Mouse (Mus musculus): ENCODE results near the gene Slc12a6.
A peak's percentile ranks its signal among the peaks of the same experiment; 100 is the strongest.

Slc12a6 gene

DNA sequence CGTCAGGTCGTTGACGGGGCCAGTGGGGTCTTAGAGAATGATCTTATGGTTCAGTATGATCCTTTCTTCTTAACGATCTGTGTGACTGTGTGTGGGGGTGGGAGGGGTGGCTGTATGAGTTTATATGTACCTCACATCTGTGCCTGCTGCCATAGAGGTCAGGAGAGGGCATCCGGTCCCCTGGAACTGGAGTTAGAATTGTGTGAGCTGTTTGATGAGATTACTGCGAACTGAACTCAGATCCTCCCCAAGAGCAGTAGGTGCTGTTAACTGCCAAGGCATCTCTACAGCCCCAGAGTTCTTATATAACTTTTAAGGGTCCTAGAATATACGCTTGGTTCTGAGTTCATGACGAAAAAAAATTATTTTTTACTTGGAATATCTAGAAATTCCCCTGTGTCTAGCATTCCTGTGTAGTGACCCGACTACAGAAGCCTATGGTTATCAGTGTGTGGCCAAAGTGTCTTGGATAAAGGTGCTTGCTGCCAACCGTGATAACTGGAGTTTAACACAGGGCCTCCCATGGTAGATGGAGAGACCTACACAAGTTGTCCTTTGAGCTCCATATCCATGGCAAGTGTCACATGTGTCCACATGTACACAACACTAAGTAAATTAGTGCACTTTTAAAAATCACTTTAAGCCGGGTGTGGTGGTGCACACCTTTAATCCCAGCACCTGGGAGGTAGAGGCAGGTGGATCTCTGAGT is 62.6 kb downstream of the Slc12a6 start:
- DNase-seq (ENCODE audit: low spot score), result no peak

DNA sequence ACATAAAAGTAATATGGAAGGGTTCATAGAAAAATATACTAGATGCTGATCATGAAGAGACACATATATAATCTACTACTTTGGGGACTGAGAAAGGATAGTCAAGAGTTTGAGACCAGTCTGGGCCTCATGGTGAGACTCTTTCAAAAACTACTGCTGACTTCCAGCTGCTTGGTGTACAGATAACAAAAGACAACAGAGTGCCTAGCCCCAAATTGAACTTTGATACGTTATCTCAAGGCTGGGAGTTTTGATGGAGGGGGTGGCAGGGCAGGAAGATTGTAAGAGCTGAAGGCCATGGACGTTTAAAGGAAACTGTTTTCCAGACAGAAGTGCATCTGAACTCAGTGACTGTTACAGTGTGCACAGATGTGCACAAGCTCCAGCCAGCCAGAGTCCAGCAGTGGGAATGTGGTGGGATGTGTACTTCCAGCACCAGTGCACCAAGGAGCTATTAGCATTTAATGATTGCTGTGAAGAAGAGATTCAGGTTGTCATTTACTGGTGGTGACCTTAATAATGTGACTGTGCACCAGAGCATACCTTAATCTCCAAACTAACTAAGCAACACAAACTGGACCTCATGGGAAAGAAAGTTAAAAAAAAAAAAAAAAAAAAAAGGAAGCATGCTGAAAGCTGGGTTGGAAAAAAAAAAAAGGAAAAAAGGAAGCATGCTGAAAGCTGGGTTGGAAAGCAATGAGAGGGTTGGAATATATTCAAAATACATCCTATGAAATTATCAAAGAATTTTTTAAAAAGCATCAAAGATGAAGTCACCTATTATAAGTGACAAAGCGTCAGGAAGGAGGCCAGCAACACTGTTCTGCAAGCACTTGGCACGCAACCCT is 66.7 kb downstream of the Slc12a6 start:
- no peak for DNase-seq (ENCODE audit: low spot score)

DNA sequence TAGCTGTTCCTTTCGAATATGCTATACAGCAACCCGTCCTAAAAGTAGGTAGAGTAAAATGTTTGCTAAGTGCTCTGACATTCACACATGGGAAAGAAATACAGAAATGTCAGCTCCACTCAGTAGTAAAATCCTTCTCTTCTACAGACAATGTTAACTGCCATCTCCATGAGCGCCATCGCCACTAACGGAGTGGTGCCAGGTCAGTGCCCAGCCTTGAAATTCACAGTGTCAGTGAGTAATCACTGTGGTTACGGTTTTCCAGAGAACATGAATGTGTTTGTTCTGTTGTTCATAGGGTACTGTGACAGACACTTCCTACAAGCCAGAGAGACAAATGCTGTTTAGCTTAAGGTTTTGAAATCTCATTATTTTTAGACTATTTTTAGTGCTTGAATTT is 71.6 kb downstream of the Slc12a6 start:
- no peak for DNase-seq (ENCODE audit: low spot score)

DNA sequence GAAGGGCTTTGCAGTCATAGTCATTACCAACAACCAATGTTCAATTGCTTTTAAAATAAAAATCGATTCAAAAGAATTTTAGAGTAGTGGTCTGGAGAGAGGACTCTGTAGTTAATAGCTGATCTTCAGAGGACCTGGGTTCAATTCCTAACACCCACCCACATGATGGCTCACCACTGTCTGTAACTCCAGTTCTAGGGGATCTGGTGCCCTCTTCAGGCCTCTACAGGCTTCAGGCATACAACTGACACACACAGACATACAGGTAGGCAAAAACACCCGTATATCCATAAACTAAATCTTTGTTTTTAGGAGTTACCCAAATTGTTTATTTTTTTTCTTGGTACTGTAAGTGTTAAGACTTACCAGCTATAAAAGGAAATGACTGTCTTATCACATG is 74.1 kb downstream of the Slc12a6 start:
- no peak for DNase-seq (ENCODE audit: low spot score)

DNA sequence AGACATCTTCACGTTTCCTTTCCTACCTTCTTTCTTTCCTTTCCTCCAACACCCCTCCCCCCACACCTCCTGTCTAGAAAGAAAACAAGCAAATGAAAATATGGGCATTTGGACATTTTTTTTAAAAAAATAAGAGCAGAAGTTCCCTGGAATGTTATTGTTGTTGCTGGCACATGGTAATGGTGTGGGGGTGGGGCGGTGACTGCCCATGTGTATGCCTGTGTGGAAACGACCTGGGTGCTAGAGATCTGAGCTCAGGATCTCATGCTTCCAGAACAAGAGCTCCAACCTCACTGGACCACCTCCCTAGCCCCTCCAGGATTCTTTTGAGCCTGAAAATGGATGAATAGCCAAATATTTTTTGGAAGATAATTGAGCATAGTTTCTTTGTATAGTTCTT is 75.5 kb downstream of the Slc12a6 start:
- DNase-seq (ENCODE audit: low spot score), result no peak

DNA sequence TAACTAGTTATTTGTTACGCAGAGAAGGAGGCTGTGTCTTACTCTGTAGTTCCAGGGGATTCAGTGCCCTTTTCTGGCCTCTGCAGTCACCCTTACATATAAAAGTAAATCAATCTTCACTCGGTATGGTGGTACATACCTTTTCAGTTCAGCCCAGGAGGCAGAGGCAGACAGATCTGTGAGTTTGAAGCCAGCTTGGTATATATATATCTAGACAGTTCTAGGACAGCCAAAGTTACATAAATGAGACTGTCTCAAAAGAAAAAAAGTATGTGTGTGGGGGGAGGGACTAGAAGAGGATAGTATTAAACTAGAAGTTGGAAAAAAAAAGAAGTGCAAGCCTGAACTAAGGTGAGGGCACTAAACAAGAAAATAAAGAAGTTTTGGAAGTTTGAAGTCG is 82.6 kb downstream of the Slc12a6 start:
- no peak for DNase-seq (ENCODE audit: low spot score)

DNA sequence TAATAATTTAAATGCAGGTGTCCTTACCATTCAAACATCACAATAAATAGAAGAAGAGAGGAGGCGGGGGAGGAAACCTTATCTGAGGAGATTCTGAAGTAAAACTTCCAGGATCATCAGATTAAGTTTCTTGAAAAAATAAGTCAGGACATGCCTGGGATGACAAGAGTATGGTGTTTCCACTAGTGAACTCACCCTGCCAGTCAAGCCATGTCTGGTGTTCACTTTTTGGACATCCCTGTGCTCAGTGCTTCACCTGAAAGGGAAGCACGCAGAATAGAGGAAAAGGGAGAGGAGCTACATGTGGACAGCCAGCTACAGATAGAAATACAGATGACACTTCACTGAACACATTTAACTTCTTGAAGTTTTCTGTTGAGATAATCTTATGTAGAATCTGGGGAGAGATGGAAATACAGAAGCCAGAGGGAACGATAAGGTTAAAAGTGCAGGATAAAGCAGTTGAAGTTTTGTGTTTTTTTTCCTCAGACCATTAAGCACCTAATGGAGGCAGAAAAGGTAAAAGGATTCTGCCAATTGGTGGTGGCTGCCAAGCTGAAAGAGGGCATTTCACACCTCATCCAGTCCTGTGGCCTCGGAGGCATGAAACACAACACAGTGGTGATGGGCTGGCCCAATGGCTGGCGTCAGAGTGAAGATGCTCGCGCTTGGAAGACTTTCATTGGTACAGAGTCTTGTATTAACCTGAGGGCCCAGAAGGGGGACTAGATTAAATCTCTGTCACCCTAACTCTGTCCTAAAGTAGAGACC is 88.2 kb downstream of the Slc12a6 start:
- no peak for DNase-seq (ENCODE audit: low spot score)

DNA sequence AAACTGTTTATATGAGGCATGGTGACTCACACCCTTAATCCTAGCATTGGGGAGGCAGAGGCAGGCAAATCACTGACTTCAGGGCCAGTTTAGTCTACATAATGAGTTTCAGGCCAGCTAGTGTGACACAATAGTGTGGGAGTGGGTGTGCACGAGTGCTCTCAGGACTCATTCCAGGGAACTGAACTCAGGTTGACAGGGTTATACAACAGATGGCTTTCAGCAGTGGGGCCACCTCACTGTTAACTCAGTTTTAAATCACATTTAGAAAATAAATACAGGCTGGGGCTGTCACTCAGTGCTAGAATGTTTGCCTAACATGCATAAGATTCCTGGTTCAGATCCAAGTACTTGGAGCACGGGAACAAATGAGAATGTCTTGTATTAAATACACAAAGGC is 94.0 kb downstream of the Slc12a6 start:
- no peak for DNase-seq (ENCODE audit: low spot score)

DNA sequence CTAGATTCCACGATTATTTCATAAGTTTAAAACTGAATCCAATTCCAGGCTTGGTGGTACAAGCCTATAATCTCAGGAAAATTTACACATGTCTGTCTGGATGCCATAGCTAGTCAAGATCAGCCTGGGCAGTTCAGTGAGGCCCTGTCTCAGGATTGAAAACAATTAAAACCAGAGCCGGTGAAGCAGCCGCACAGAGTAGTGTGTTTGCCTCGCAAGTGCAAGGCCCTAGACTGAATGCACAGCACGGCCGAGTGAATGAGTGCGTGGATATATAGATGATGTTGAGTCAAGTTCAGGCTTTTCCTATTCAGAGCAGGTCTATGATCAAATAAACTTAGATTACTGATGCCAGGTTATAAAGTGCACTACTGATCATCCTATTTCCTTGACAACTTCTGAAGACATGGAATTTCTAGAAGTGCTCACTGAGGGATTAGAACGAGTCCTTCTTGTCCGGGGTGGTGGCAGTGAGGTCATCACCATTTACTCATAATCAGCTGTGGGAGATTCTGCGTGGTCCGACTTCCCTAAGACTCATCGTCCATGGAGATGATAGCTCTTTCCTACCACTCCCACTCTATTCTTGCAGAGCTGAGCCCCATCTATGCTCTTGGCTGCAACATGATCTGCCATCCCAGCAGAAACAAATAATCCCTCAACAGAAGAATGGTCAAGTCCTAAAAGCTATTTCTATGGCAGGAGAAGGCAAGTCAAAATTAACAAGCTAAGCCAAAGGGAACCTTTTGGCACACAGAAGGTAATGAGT is 94.6 kb downstream of the Slc12a6 start:
- DNase-seq (ENCODE audit: low spot score), result no peak

DNA sequence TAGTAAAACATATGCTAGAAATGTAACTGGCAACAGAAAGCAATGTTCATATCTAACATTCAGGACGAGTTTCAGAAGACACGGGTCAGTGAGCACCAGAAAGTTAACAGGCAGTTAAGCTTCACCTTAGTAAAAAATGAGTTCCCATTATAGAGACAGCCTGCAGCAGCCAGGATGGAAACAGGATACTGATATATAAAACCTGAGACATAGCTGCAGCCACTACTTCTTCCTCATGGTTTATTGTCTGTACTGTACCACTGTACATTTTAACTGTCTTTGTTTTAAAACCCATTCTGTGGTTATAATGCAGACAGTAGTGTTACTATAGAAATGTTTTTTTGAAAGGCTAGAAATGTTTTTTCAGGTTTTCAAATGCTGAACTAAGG is 95.2 kb downstream of the Slc12a6 start:
- DNase-seq (ENCODE audit: low spot score), result no peak

DNA sequence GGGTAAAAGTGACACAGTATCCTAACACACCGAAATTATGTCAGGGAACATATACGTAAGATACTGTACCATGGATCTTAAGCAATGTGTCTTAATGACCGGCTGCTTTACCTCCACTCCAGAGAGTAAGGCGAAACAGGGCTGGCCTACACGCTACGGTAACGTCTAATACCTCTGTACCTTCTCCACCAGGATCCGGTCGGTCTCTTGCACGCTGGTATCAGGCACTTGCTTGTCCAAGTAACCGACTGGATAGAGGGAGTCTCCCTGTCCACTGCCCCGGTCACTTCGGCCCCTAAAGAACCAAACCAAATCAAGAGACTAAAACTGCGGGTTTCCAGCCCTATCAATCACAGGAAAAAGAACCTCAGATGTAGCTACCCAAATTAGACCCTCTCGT is 101.6 kb downstream of the Slc12a6 start:
- DNase-seq (ENCODE audit: low spot score), result peak; percentile 15

DNA sequence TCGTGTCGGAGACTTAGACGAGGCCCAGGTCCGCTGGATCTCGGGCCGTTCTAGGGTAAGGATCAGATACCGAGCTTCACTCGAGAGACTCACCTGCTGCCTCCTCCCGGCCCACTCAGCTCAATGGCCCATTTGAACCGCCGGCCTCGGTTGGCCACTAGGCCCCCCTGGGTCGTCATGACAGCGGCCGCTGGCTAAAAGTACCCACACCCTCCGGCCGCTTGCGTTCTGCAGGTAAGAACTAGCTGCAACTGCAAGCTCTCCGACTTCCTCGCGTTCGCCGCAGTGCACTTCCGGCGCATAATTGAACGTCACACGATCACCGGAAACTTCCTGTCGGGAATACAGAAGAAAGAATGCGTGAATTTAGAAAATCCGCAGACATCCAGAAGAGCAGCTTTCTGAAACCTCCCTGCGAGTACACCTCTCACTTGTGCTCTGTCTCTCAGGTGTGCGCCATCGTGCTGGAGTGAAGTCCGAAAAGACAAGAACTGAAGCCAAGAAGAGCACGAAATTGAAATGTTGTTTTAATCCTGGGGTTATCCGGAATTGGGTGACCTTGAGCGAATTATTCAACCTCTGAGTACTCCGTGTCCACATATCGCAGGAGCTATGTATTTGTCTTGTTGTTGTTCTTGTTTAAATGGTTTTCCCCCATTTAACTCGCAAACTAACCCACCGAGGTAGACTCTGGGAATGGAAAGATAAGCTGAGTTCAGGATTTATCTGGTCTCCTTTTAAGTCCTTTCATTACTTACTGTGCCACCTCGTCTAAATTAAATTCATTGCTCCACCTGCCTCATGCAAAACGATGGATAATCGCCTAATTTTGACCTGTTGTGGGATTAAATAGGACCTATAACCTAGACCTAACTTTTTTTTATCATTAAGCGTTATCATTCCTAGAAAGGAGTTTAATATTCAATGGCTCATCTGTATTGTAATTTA is 102.4 kb downstream of the Slc12a6 start, which contains the start of gene Emc4:
Gene Emc4, minus strand, starts transcription at position 302 of the 948 bp plus-strand sequence.
- peak; percentile 91 for DNase-seq (ENCODE audit: low spot score)

DNA sequence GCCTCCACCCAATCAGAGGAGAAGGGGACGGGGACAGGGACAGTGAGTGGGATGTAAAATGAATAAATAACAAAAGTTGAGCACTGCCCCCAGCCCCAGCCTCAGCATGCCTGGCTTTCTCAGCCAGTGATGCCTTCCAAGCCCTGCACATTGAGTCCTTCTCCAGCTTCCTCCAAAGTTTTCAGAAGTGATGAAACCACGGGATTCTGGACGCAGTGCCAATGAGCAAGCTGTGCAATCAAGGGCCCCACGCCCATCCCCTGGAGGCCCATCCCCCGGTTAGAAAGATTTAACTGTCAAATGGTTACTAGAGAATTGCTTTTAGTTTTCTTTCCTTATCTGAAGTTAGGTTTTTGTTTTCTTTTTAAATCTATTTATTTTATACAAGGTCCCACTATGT is 104.3 kb downstream of the Slc12a6 start:
- no peak for DNase-seq (ENCODE audit: low spot score)

DNA sequence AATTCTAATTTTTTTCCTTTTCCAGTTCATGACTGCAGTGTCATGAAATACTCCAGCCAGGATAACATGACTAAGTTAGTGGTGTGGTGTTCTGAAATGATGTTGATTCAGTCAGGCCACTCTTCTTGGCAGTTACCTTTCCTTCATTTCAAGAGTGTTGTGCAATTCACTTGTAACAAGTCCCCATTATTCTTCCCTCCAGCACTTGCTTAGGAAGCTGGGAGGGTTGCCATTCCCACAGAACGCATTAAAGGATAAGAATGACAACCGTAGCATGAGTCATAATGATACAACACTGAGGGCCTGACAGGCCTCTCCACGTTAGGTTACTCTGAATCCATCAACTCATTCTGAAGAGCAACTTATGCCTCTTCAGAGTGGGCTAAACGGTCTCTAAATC is 107.5 kb downstream of the Slc12a6 start:
- no peak for DNase-seq (ENCODE audit: low spot score)

DNA sequence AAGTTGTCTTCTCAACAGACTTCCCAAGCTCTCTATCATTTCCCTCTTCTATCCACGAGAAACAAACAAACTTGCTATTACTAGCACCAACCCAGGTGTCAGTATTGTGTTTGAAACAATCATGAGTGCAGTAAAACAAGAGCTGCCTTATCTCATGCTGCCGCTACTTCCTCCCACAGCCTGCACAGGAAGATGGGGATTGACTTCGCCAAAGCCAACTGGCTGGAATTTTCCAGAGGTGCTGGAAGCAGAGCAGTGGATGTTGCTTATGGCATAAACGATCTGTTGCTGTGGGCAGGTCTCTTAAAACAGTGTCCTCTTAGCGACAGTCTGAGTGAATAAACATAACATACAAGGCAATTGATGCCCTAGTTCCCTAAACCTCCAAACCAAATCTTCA is 109.0 kb downstream of the Slc12a6 start:
- no peak for DNase-seq (ENCODE audit: low spot score)

DNA sequence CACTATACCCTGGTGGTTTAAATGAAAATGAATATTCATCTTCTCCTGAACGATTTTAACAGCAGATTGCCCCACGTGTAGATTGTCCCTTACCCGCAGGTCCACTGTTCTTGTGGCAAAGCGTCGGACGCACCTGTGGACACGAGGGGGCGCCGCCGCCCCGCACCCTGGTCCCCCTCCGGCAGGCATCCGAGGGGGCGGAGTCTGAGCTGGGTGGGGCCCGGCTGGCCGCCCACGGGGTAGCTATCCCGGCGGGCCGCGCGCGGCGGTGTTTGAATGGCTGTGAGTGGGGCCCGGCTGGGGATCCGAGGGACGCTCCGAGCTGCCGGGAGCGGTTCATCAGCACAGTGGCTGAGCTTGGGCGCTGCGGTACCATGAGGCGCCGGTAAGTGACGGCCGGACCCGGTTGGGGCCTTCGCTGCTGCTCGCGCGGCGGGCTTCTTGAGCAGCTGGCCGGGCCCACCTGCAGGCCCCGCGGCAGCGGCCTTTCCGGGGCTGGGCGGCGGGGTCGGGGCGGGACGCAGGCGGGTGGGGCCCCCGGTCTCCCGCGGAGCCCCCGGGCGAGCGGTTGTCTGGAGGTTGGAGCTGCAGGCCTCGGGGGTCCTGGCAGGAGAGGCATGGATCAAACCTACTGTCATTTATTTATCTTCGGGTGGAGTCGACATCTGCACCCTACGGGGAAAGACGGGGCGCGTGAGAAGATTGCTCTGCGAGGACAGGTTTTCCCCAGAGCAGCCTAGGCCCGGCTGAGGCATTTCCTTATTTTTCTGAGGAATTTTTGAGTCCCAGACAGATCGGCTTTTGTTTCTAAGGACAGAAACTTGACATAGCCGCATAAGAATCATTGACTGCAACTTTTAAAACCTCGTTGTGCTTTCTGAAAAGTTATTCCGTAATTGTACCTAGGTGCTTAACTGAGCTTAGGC is 113.6 kb downstream of the Slc12a6 start, which contains the start of gene Katnbl1:
Gene Katnbl1, plus strand, starts transcription at position 239 of the 926 bp plus-strand sequence.
- peak; percentile 91 for DNase-seq (ENCODE audit: low spot score)

DNA sequence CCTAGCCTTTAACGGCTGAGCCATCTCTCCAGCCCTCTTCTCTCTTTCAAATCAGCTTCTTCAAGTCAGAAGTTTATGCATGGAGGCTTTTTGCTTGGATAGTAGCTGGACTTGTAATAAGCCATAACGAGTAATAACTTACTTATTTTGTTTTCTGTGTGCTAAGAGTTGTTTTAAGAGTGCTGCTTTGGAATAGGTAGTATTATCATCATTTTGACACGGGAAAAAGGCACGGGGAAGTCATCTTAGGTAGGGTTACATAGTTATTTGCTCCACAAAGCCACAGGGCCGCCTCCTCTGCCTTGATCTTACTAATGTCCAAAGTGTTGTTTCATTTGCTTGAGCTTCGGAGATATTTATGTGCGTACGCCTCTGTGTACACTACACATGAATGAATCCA is 114.5 kb downstream of the Slc12a6 start:
- no peak for DNase-seq (ENCODE audit: low spot score)

DNA sequence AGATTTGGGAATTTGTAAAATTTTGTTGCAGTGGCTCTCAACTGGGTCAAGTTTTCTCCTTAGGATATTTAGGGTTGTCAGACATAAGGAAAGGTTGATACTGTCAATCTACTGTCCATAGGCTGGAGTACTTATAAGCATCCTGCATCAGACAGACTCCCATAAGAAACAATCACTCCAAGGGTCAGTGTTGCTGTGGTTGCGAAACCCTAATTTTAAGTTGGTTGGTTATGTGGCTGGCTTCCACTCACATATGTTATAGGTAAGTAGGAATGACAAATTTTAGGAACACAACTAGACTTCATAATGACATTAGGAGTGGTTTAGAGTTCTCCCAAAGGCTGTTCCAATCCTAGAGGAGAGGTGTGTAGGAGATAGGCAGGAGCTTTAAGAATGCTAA is 115.6 kb downstream of the Slc12a6 start:
- DNase-seq (ENCODE audit: low spot score), result no peak

DNA sequence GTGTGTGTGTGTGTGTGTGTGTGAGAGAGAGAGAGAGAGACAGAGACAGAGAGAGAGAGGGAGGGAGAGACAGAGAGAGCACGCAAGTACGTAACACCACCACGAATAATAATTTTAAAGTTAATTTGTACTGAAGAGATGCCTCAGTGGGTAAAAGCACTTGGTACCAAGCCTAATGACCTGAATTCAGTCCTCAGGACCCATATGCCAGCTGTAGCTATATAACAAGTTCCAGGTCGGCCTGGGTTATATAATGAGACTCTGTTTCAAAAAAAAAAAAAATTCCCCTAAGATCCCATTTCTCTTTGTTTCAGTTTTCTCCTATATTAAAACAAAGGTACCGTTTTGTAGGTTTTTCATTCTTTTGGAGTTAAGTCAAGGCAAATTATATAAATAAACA is 125.2 kb downstream of the Slc12a6 start:
- no peak for DNase-seq (ENCODE audit: low spot score)
